Mouse (Mus musculus) adrenal gland (tissue): ENCODE results near the gene Fpgs.

Experiments used
- intact Hi-C: fragments of 180-260 bp; cut with DNase I; formaldehyde crosslinking; loops from one replicate; pipeline ENCODE4 v1.15.1; 2025
- microRNA-seq, 2 experiments: library from miRNA; unstranded; fragments of <30 nt; microRNA quantifications; one replicate each; pipeline ENCODE4; 2019

The Fpgs gene

DNA sequence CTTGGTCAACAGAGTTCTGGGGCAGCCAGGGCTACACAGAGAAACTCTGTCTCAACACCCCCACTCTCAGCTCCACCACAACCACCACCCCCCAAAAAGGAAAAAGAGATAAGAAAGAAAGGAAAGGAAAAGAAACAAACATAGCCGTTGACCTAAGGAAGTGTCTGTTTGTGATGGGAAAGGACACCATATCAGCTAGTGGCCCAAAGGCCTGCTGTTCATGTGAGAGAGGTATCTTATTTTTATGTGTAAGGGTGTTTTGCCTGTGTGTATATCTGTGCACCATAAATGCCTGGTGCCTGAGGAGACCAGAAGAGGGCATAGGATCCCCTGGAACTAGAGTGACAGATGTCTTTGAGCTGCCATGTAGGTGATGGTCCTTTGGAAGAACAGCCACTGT is 64.3 kb downstream of the Fpgs start:
- intact Hi-C loops, result loop anchor here (10.0 kb wide), 1 partner anchor 115 kb away; the partner anchor contains the start of gene Tor2a

DNA sequence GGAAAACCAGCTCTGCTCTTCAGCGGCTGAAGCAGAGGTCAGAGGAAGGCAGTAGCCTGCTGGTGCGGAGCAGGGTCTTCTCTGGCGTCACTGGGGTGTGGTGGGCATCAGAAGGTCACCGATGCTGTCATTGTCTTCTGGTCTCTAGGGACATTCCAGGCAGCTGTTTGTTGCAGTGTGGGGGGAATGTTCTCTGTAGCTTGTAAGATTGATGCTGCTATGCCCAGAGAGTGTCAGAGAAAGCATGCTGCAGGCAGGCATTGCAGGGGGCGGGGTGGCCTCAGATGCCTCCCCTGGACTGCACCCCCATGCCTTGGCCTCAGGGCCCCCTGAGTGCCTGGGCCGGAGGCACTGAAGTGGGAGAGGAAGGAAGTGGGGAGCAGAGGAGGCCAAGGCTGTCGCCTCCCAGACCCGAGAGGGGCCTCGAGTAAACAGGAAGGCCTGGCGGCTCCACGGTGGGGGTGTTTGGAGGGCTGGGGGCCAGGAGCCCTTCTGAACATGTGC is 66.1 kb downstream of the Fpgs start:
- intact Hi-C loops, result loop anchor here (10.0 kb wide), 1 partner anchor 117 kb away; the partner anchor contains the start of gene Tor2a

GRCm38 (mm10) chr2:32636617-32637016 is 67.3 kb downstream of the Fpgs start:
- intact Hi-C loops, result loop anchor here (10.0 kb wide), 1 partner anchor 118 kb away; the partner anchor contains the start of gene Tor2a

GRCm38 (mm10) chr2:32634277-32635105 is 69.5 kb downstream of the Fpgs start:
- intact Hi-C loops, result loop anchor here (10.0 kb wide), 1 partner anchor 120 kb away; the partner anchor contains the start of gene Tor2a

- intact Hi-C loops, result loop anchor here (10.0 kb wide), 1 partner anchor 121 kb away; the partner anchor contains the start of gene Tor2a
Observed at GRCm38 (mm10) chr2:32633660-32634059, 70.3 kb downstream of the Fpgs start.

Small RNA genes within 50 kb of the gene (microRNA-seq; reads per million reads assigned to microRNA genes)
- gene Gm47291, result 0 reads per million in 2 experiments
- 0 reads per million in 2 experiments for gene Mir1954
- gene Mir2861, result 0.11 to 0.37 reads per million in 2 experiments
- 0 reads per million in 2 experiments for gene Mir3960
- 0 to 0.25 reads per million in 2 experiments for gene Mir8093
